Mouse (Mus musculus) midbrain, embryonic 11.5 days (tissue): Measurements from ENCODE around the gene Ccl7. TPM values are rescaled to one million over a fixed set of nuclear protein-coding genes. Genes with fewer than 3 reads are reported as not detected.

Experiments used
- ATAC-seq: fragments of 200-750 bp; cut with Nextera tagmentation; 2 replicates; pipeline ENCODE4 v1.8.0; 2017; ENCODE audit warnings: moderate TSS enrichment, moderate library complexity; ENCODE audit not compliant: low FRiP score
- DNase-seq: peaks from one replicate; pipeline ENCODE4 v3.0.0; 2015; ENCODE audit warnings: low spot score; ENCODE audit errors: missing footprints
- H3K27ac ChIP-seq: fragments of 300-500 bp; sonication (generic); 2 replicates; pipeline ENCODE4 v1.5.1; 2014; ENCODE audit warnings: low read depth, low read length
- H3K27me3 ChIP-seq: fragments of 300-500 bp; sonication (generic); 2 replicates; pipeline ENCODE4 v1.6.1; 2014; ENCODE audit warnings: mild to moderate bottlenecking, low read length, moderate library complexity, mixed read lengths; ENCODE audit not compliant: control insufficient read depth, insufficient read depth
- H3K36me3 ChIP-seq: fragments of 300-500 bp; sonication (generic); 2 replicates; pipeline ENCODE4 v1.6.1; 2014; ENCODE audit warnings: mild to moderate bottlenecking, low read length, moderate library complexity, mixed read lengths; ENCODE audit not compliant: control insufficient read depth, insufficient read depth
- H3K4me1 ChIP-seq: fragments of 300-500 bp; sonication (generic); 2 replicates; pipeline ENCODE4 v1.6.1; 2014; ENCODE audit warnings: low read length; ENCODE audit not compliant: control insufficient read depth, insufficient read depth
- H3K4me2 ChIP-seq: fragments of 300-500 bp; sonication (generic); 2 replicates; pipeline ENCODE4 v1.6.1; 2014; ENCODE audit warnings: mild to moderate bottlenecking, moderate library complexity
- H3K4me3 ChIP-seq: fragments of 300-500 bp; sonication (generic); 2 replicates; pipeline ENCODE4 v1.5.1; 2014; ENCODE audit warnings: low read depth, low read length
- H3K9ac ChIP-seq: fragments of 300-500 bp; sonication (generic); 2 replicates; pipeline ENCODE4 v1.6.1; 2014; ENCODE audit warnings: low read length
- H3K9me3 ChIP-seq: fragments of 300-500 bp; sonication (generic); 2 replicates; pipeline ENCODE4 v1.6.1; 2016; ENCODE audit warnings: low read length; ENCODE audit not compliant: control insufficient read depth
- WGBS: fragments of 180-500 bp; shearing (Covaris S2); extraction: QIAGEN DNeasy Blood & Tissue Kit; methylation state at CpG from one replicate; pipeline ENCODE4 v1.1.7; 2014; 5-methylcytosine and 5-hydroxymethylcytosine counted together
- polyA plus RNA-seq: library from polyadenylated mRNA; unstranded; fragments of >200 nt; fragmentation: Nextera tagmentation; extraction: Ambion mirVana; gene quantifications from 2 replicates; pipeline ENCODE4 v1.2.1, GENCODE M21; 2014

The Ccl7 gene
- polyA plus RNA-seq, 1 experiment from 2014 or later, result 0.18 TPM

GRCm38 (mm10) chr11:82011411-82012193 is 33.9 kb upstream of the Ccl7 start:
- ATAC-seq (no peak), DNase-seq (no peak)
- no peaks in the 10 kb centered on the region for H3K27me3 ChIP-seq
- no peak overlapping the region for H3K27ac ChIP-seq
- WGBS, result 68% methylated on average over 8 of the region's 8 CpGs
- no peak overlapping the region for H3K4me3 ChIP-seq
- H3K9me3 ChIP-seq, result no peaks in the 10 kb centered on the region
- no peak overlapping the region for H3K4me2 ChIP-seq
- H3K4me1 ChIP-seq, result no peaks in the 10 kb centered on the region
- H3K9ac ChIP-seq, result no peak overlapping the region
- H3K36me3 ChIP-seq, result no peaks in the 10 kb centered on the region

GRCm38 (mm10) chr11:82013756-82014155 is 31.8 kb upstream of the Ccl7 start:
- Histone ChIP-seq H3K9me3 (no peaks in the 10 kb centered on the region), H3K9ac (no peak overlapping the region), H3K4me1 (no peaks in the 10 kb centered on the region), H3K27me3 (no peaks in the 10 kb centered on the region), H3K27ac (no peak overlapping the region), H3K4me3 (no peak overlapping the region), H3K4me2 (no peak overlapping the region), H3K36me3 (no peaks in the 10 kb centered on the region)
- DNase-seq (no peak), ATAC-seq (no peak)
- WGBS, result 79% methylated on average over 1 of the region's 1 CpGs

GRCm38 (mm10) chr11:82015066-82015465 is 30.4 kb upstream of the Ccl7 start:
- Histone ChIP-seq H3K36me3 (no peaks in the 10 kb centered on the region), H3K27me3 (no peaks in the 10 kb centered on the region), H3K4me2 (no peak overlapping the region), H3K9ac (no peak overlapping the region), H3K9me3 (no peaks in the 10 kb centered on the region), H3K27ac (no peak overlapping the region), H3K4me1 (no peaks in the 10 kb centered on the region), H3K4me3 (no peak overlapping the region)
- 76% methylated on average over 2 of the region's 2 CpGs for WGBS
- DNase-seq (no peak), ATAC-seq (no peak)

GRCm38 (mm10) chr11:82016181-82016780 is 29.2 kb upstream of the Ccl7 start:
- Histone ChIP-seq H3K27ac (no peak overlapping the region), H3K4me2 (no peak overlapping the region), H3K4me1 (no peaks in the 10 kb centered on the region), H3K9me3 (no peaks in the 10 kb centered on the region), H3K4me3 (no peak overlapping the region), H3K36me3 (no peaks in the 10 kb centered on the region), H3K9ac (no peak overlapping the region), H3K27me3 (no peaks in the 10 kb centered on the region)
- ATAC-seq, result no peak
- WGBS, result 81% methylated on average over 3 of the region's 3 CpGs
- no peak for DNase-seq

GRCm38 (mm10) chr11:82019389-82019788 is 26.1 kb upstream of the Ccl7 start:
- no peaks in the 10 kb centered on the region for H3K27me3 ChIP-seq
- ATAC-seq (no peak), DNase-seq (no peak)
- 68% methylated on average over 2 of the region's 2 CpGs for WGBS
- no peak overlapping the region for H3K27ac ChIP-seq
- H3K36me3 ChIP-seq, result no peaks in the 10 kb centered on the region
- no peak overlapping the region for H3K9ac ChIP-seq
- H3K4me2 ChIP-seq, result no peak overlapping the region
- no peaks in the 10 kb centered on the region for H3K4me1 ChIP-seq
- no peak overlapping the region for H3K4me3 ChIP-seq
- no peaks in the 10 kb centered on the region for H3K9me3 ChIP-seq

- no peaks in the 10 kb centered on the region for H3K9me3 ChIP-seq
- H3K4me3 ChIP-seq, result no peak overlapping the region
- no peak overlapping the region for H3K4me2 ChIP-seq
- H3K36me3 ChIP-seq, result no peaks in the 10 kb centered on the region
- H3K9ac ChIP-seq, result no peak overlapping the region
- no peak for ATAC-seq
- no peaks in the 10 kb centered on the region for H3K4me1 ChIP-seq
- H3K27ac ChIP-seq, result no peak overlapping the region
- H3K27me3 ChIP-seq, result no peaks in the 10 kb centered on the region
- no peak for DNase-seq
Measured at GRCm38 (mm10) chr11:82019793-82020192, 25.7 kb upstream of the Ccl7 start.

- Histone ChIP-seq H3K27ac (no peak overlapping the region), H3K9ac (no peak overlapping the region), H3K9me3 (no peaks in the 10 kb centered on the region), H3K36me3 (no peaks in the 10 kb centered on the region), H3K4me2 (no peak overlapping the region), H3K27me3 (no peaks in the 10 kb centered on the region), H3K4me3 (no peak overlapping the region), H3K4me1 (no peaks in the 10 kb centered on the region)
- DNase-seq, result no peak
- ATAC-seq, result no peak
- 72% methylated on average over 3 of the region's 3 CpGs for WGBS
Measured at GRCm38 (mm10) chr11:82021406-82021805, 24.1 kb upstream of the Ccl7 start.

GRCm38 (mm10) chr11:82022504-82023056 is 22.9 kb upstream of the Ccl7 start:
- no peak overlapping the region for H3K4me3 ChIP-seq
- DNase-seq (no peak), ATAC-seq (no peak)
- H3K27me3 ChIP-seq, result no peaks in the 10 kb centered on the region
- no peak overlapping the region for H3K4me2 ChIP-seq
- no peak overlapping the region for H3K9ac ChIP-seq
- no peak overlapping the region for H3K27ac ChIP-seq
- 88% methylated on average over 6 of the region's 6 CpGs for WGBS
- H3K9me3 ChIP-seq, result no peaks in the 10 kb centered on the region
- H3K36me3 ChIP-seq, result no peaks in the 10 kb centered on the region
- H3K4me1 ChIP-seq, result no peaks in the 10 kb centered on the region

GRCm38 (mm10) chr11:82023769-82024168 is 21.7 kb upstream of the Ccl7 start:
- H3K4me3 ChIP-seq, result no peak overlapping the region
- no peak overlapping the region for H3K9ac ChIP-seq
- ATAC-seq (no peak), DNase-seq (no peak)
- no peaks in the 10 kb centered on the region for H3K9me3 ChIP-seq
- H3K27me3 ChIP-seq, result no peaks in the 10 kb centered on the region
- H3K4me2 ChIP-seq, result no peak overlapping the region
- H3K36me3 ChIP-seq, result no peaks in the 10 kb centered on the region
- H3K4me1 ChIP-seq, result no peaks in the 10 kb centered on the region
- WGBS, result 80% methylated on average over 4 of the region's 4 CpGs
- H3K27ac ChIP-seq, result no peak overlapping the region
